Mouse (Mus musculus): ENCODE data around the gene Wwc2. TPM values are rescaled to one million over a fixed set of nuclear protein-coding genes. Genes with fewer than 3 reads are reported as not detected.

The Wwc2 gene
- polyA plus RNA-seq, 1 experiment from 2014 or later: 15.7 TPM

GRCm38 (mm10) chr8:47957560-47957959 is 33.2 kb downstream of the Wwc2 start:
- H3K4me2 ChIP-seq (replicated peaks): no peak overlapping the region
- peaks cover 8% of the 10 kb centered on the region for H3K4me1 ChIP-seq
- no peaks in the 10 kb centered on the region for H3K36me3 ChIP-seq
- ATAC-seq (ENCODE audit: low FRiP score): no peak
- 92% methylated on average over 4 of the region's 4 CpGs for WGBS
- H3K27me3 ChIP-seq: no peaks in the 10 kb centered on the region
- no peaks in the 10 kb centered on the region for H3K9me3 ChIP-seq (replicated peaks)
- H3K27ac ChIP-seq: no peak overlapping the region
- H3K9ac ChIP-seq: no peak overlapping the region
- no peak overlapping the region for H3K4me3 ChIP-seq

GRCm38 (mm10) chr8:47951380-47951932 is 39.3 kb downstream of the Wwc2 start:
- Histone ChIP-seq H3K27ac (no peak overlapping the region), H3K4me2 (replicated peaks) (no peak overlapping the region), H3K4me1 (0 out of 2 replicates have a peak, but pooled peaks cover 6% of the 10 kb centered on the region), H3K36me3 (no peaks in the 10 kb centered on the region), H3K9ac (no peak overlapping the region), H3K27me3 (no peaks in the 10 kb centered on the region), H3K4me3 (no peak overlapping the region), H3K9me3 (replicated peaks) (no peaks in the 10 kb centered on the region)
- no peak for ATAC-seq (ENCODE audit: low FRiP score)
- 69% methylated on average over 7 of the region's 7 CpGs for WGBS

GRCm38 (mm10) chr8:47948836-47949235 is 41.9 kb downstream of the Wwc2 start:
- Histone ChIP-seq H3K4me1 (0 out of 2 replicates have a peak, but pooled peaks cover 6% of the 10 kb centered on the region), H3K27ac (no peak overlapping the region), H3K4me2 (replicated peaks) (no peak overlapping the region), H3K9ac (no peak overlapping the region), H3K9me3 (replicated peaks) (no peaks in the 10 kb centered on the region), H3K27me3 (no peaks in the 10 kb centered on the region), H3K4me3 (no peak overlapping the region), H3K36me3 (no peaks in the 10 kb centered on the region)
- WGBS: 82% methylated on average over 4 of the region's 4 CpGs
- ATAC-seq (ENCODE audit: low FRiP score): no peak

GRCm38 (mm10) chr8:47947672-47948618 is 42.8 kb downstream of the Wwc2 start:
- Histone ChIP-seq H3K9ac (no peak overlapping the region), H3K4me3 (no peak overlapping the region), H3K4me1 (0 out of 2 replicates have a peak, but pooled peaks cover 6% of the 10 kb centered on the region), H3K27me3 (no peaks in the 10 kb centered on the region), H3K9me3 (replicated peaks) (no peaks in the 10 kb centered on the region), H3K36me3 (no peaks in the 10 kb centered on the region), H3K27ac (no peak overlapping the region; the same call in 1 of the 2 replicates), H3K4me2 (replicated peaks) (no peak overlapping the region)
- WGBS: 78% methylated on average over 19 of the region's 19 CpGs
- no peak for ATAC-seq (ENCODE audit: low FRiP score)

- Histone ChIP-seq H3K4me2 (replicated peaks) (no peak overlapping the region), H3K9me3 (replicated peaks) (no peaks in the 10 kb centered on the region), H3K4me3 (no peak overlapping the region), H3K9ac (no peak overlapping the region), H3K27ac (no peak overlapping the region), H3K36me3 (no peaks in the 10 kb centered on the region), H3K4me1 (peaks cover 8% of the 10 kb centered on the region), H3K27me3 (no peaks in the 10 kb centered on the region)
- 60% methylated on average over 10 of the region's 10 CpGs for WGBS
- ATAC-seq (ENCODE audit: low FRiP score): no peak
Measured at GRCm38 (mm10) chr8:47943049-47943448, 47.7 kb downstream of the Wwc2 start.

GRCm38 (mm10) chr8:47941028-47941427 is 49.7 kb downstream of the Wwc2 start:
- peak; percentile 46; the same call in 1 of the 2 replicates for ATAC-seq (ENCODE audit: low FRiP score)
- Histone ChIP-seq H3K4me3 (no peak overlapping the region), H3K9ac (no peak overlapping the region), H3K36me3 (no peaks in the 10 kb centered on the region), H3K9me3 (replicated peaks) (no peaks in the 10 kb centered on the region), H3K4me2 (replicated peaks) (no peak overlapping the region), H3K27ac (0 out of 2 replicates have a peak overlapping the region, but pooled peaks have one; percentile 30), H3K4me1 (peaks cover 8% of the 10 kb centered on the region), H3K27me3 (no peaks in the 10 kb centered on the region)
- WGBS: 58% methylated on average over 5 of the region's 5 CpGs

GRCm38 (mm10) chr8:47939933-47940870 is 50.5 kb downstream of the Wwc2 start:
- Histone ChIP-seq H3K27me3 (no peaks in the 10 kb centered on the region), H3K9ac (no peak overlapping the region), H3K36me3 (no peaks in the 10 kb centered on the region), H3K4me1 (peaks cover 13% of the 10 kb centered on the region), H3K4me3 (no peak overlapping the region), H3K9me3 (replicated peaks) (no peaks in the 10 kb centered on the region), H3K4me2 (replicated peaks) (no peak overlapping the region), H3K27ac (peak overlapping the region; percentile 30; the same call in 1 of the 2 replicates)
- WGBS: 83% methylated on average over 10 of the region's 10 CpGs
- no peak for ATAC-seq (ENCODE audit: low FRiP score)

- H3K9ac ChIP-seq: no peak overlapping the region
- H3K36me3 ChIP-seq: no peaks in the 10 kb centered on the region
- H3K27me3 ChIP-seq: no peaks in the 10 kb centered on the region
- no peaks in the 10 kb centered on the region for H3K9me3 ChIP-seq (replicated peaks)
- H3K4me2 ChIP-seq (replicated peaks): no peak overlapping the region
- no peak for ATAC-seq (ENCODE audit: low FRiP score)
- H3K4me1 ChIP-seq: peaks cover 13% of the 10 kb centered on the region
- 83% methylated on average over 7 of the region's 7 CpGs for WGBS
- H3K4me3 ChIP-seq: no peak overlapping the region
- H3K27ac ChIP-seq: no peak overlapping the region
Measured at GRCm38 (mm10) chr8:47939217-47939616, 51.5 kb downstream of the Wwc2 start.

- Histone ChIP-seq H3K36me3 (no peaks in the 10 kb centered on the region), H3K4me2 (replicated peaks) (no peak overlapping the region), H3K27me3 (no peaks in the 10 kb centered on the region), H3K9me3 (replicated peaks) (no peaks in the 10 kb centered on the region), H3K4me3 (no peak overlapping the region), H3K27ac (no peak overlapping the region), H3K9ac (no peak overlapping the region), H3K4me1 (peaks cover 31% of the 10 kb centered on the region)
- no peak for ATAC-seq (ENCODE audit: low FRiP score)
- WGBS: 71% methylated on average over 9 of the region's 9 CpGs
Measured at GRCm38 (mm10) chr8:47936386-47936785, 54.3 kb downstream of the Wwc2 start.

GRCm38 (mm10) chr8:47935461-47935860 is 55.3 kb downstream of the Wwc2 start:
- ATAC-seq (ENCODE audit: low FRiP score): no peak
- H3K9ac ChIP-seq: no peak overlapping the region
- H3K27ac ChIP-seq: no peak overlapping the region
- no peaks in the 10 kb centered on the region for H3K36me3 ChIP-seq
- no peak overlapping the region for H3K4me2 ChIP-seq (replicated peaks)
- H3K4me1 ChIP-seq: peaks cover 29% of the 10 kb centered on the region
- no peaks in the 10 kb centered on the region for H3K9me3 ChIP-seq (replicated peaks)
- H3K4me3 ChIP-seq: no peak overlapping the region
- 83% methylated on average over 5 of the region's 5 CpGs for WGBS
- H3K27me3 ChIP-seq: no peaks in the 10 kb centered on the region

- Histone ChIP-seq H3K4me3 (no peak overlapping the region), H3K9ac (no peak overlapping the region), H3K27me3 (no peaks in the 10 kb centered on the region), H3K4me2 (replicated peaks) (no peak overlapping the region), H3K9me3 (replicated peaks) (no peaks in the 10 kb centered on the region), H3K27ac (no peak overlapping the region), H3K4me1 (peaks cover 29% of the 10 kb centered on the region), H3K36me3 (no peaks in the 10 kb centered on the region)
- ATAC-seq (ENCODE audit: low FRiP score): no peak
- 88% methylated on average over 3 of the region's 3 CpGs for WGBS
Measured at GRCm38 (mm10) chr8:47933087-47933486, 57.6 kb downstream of the Wwc2 start.

All from hindbrain, embryonic 12.5 days (tissue).